Mouse (Mus musculus) spleen, postnatal 0 days (tissue): Measurements from ENCODE around the gene 1700113H08Rik. TPM values are rescaled to one million over a fixed set of nuclear protein-coding genes. Genes with fewer than 3 reads are reported as not detected.

Source experiments
- polyA plus RNA-seq: library from polyadenylated mRNA; unstranded; fragments of >200 nt; fragmentation: Nextera tagmentation; extraction: Ambion mirVana; gene quantifications from 2 replicates; pipeline ENCODE4 v1.2.1, GENCODE M21; 2015

1700113H08Rik gene
- not detected in 2 replicates for polyA plus RNA-seq

GRCm38 (mm10) chr10:87057500-87058250 is at the start of gene 1700113H08Rik:
1700113H08Rik (plus strand) TSS chr10:87058045.

Other genes starting within 250 kb of the 1700113H08Rik start
- gene Stab2, start 50.0 kb upstream of the 1700113H08Rik start, polyA plus RNA-seq: 81.0 and 96.5 TPM in 2 replicates